Mouse (Mus musculus): ENCODE data around the gene Mcm2.

Mcm2 gene

GRCm38 (mm10) chr6:88895943-88896342, 2.6 kb downstream of the Mcm2 start:
- in situ Hi-C loops (cut with MseI, MboI): no loop called here

- in situ Hi-C loops (cut with MseI, MboI): no loop called here
Measured at GRCm38 (mm10) chr6:88893559-88893958, 5.0 kb downstream of the Mcm2 start.

GRCm38 (mm10) chr6:88890832-88891231, 7.7 kb downstream of the Mcm2 start:
- in situ Hi-C loops (cut with MseI, MboI): no loop called here

DNA sequence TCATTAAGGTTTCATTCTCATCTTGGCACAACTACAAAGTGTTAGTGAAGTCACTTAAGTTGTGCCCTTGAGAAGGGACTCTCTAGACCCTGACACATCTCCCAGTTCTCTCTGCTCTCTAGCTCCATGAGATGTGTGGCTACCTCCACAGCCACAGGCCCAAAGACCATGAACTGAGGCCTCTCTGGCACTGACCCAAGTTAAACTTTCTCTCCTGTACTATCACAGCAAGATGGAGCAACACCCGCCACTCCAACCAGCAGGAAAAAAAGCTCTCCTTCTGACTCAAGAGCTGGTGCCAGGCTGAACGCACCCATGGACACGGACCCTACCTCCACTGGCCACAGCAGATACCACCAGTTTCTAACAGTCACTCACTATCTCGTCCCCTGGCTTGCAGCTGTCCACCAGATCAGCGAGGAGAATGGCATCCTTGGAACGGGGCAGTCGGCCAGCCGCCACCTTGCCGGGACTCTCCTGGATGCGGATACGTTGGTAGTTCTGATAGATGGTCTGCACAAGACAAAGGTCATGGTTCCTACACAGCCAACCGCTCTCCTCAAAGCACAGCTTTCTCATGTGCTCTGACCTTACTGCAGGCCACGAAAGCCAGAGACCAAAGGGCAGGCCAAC, 9.1 kb downstream of the Mcm2 start:
- in situ Hi-C loops (cut with MseI, MboI): no loop called here

GRCm38 (mm10) chr6:88886417-88886967, 12.1 kb downstream of the Mcm2 start:
- in situ Hi-C loops (cut with MseI, MboI): no loop called here

- in situ Hi-C loops (cut with MseI, MboI): no loop called here
Measured at GRCm38 (mm10) chr6:88885644-88886416, 12.8 kb downstream of the Mcm2 start.

- in situ Hi-C loops (cut with MseI, MboI): no loop called here
Measured at GRCm38 (mm10) chr6:88884690-88885089, 13.9 kb downstream of the Mcm2 start.

DNA sequence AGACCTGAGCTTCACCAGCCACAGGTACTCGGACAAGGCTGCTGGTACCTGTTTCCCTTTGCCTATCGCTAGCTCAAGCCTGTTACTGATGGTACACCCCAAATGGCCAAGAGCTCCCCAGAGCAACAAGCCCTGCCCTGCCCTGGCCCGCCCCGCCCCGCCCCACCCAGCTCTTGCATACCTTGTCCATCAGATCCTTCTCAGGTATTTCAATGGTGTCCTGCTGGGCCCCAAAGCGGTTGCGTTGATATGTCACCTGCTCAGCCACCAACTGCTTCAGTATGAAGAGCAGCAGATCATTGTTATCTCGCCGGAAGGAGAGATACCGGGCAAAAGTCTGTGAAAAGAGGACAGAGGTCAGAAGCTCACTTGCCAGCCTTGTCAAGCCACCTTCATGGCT, 14.4 kb downstream of the Mcm2 start:
- in situ Hi-C loops (cut with MseI, MboI): no loop called here

DNA sequence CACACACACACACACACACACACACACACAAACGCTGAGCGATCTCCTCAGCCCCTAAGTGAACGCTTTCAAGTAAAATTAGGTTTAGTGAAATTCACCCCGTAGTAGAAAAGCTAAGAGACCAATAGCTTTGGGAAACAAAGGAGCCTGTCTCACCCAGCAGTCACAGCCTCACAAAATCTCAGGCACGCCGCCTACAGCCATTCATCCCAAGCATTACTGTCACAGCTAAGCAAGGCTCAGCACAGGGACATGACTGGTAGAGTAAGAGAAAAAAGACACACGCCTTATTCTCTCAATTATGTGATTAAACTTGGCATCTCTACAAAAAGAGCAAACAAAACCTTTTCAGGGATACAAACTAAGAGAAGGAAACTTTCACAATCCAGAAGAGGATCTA, 17.2 kb downstream of the Mcm2 start:
- in situ Hi-C loops (cut with MseI, MboI): no loop called here

DNA sequence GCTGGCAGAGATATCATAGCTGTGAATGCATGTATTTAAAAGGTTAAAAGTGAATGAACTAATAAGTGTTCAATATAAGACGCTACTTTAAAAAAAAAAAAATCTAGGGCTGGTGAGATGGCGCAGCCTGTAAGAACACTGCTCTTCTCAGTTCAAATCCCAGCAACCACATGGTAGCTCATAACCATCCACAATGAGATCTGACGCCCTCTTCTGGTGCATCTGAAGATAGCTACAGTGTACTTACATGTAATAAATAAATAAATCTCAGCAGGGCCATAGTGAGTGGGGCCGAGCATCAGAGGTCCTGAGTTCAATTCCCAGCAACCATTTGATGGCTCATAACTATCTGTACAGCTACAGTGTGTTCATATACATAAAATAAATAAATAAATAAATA, 19.1 kb downstream of the Mcm2 start:
- in situ Hi-C loops (cut with MseI, MboI): no loop called here

DNA sequence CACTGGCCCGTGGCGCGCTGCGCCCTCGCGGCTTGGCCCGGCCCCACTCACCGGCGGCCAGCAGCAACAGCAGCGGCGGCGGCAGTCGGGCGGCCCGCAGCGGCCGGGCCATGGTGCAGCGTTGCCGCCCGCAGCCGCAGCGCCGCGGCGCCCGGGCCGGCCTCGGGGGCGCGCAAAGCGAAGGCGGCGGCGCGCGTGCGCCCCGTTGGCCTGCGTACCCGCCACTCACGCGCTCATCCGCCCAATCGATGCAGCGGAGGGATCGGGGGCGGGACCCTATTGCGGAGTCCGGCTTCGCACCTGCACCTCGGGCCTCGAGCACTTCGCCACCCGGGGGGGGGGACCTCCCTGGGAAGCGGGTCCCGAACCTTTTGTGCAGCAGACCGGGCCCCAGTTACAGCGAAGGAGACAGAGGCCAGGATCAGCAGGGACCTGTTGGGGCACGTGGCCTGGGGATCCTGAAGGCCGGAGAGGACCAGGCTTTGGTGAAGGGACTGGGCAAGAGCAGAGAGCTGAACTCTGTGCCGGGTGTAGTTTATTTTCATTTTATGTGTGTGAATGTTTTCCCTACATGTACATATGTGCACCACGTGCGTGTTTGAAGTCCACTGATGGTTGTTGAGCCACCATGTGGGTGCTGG, 23.6 kb downstream of the Mcm2 start, which contains the start of gene Podxl2:
Gene Podxl2 (minus strand): TSS at position 177 of the 641 bp plus-strand sequence.
- in situ Hi-C loops (cut with MseI, MboI): no loop called here

GRCm38 (mm10) chr6:88873965-88874867, 24.4 kb downstream of the Mcm2 start:
- in situ Hi-C loops (cut with MseI, MboI): no loop called here

GRCm38 (mm10) chr6:88872811-88873210, 25.8 kb downstream of the Mcm2 start:
- in situ Hi-C loops (cut with MseI, MboI): no loop called here

GRCm38 (mm10) chr6:88871546-88871945, 27.0 kb downstream of the Mcm2 start:
- in situ Hi-C loops (cut with MseI, MboI): no loop called here

DNA sequence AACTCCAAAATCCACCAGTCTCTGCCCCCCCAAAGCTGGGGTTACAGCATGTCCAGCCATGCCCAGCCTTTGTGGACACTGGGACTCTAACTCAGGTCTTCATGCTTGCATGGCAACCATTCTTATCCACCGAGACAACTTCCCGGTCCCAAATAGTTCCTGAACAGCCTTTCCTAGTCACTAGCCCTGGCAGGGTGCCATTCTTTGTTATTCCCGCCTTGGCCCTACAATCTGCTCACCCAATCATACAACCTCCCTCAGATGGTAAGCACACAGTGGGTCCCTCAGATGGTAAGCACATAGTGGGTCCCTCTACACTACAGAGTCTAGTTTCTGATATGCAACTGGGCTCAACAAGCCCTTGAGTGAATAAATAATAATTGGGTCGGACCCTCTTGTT, 28.0 kb downstream of the Mcm2 start:
- in situ Hi-C loops (cut with MseI, MboI): no loop called here

DNA sequence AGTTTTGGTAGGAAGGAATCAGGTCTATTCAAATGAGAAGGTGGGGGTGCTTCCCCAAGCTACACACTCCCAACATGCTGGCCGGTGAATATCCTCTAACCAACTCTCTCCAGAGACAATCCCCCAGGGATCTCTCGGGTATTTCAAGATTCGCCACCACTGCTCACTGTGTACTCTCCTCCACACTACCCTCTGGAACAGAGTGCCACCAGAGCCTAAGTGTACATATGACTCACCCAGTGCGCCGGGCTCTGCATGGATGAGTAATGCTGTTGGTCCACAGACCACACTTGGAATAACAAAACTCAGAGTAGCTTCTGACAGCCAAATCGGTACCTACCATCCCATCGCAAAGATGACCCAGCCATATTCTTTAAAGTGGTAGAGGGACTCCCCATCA, 29.1 kb downstream of the Mcm2 start:
- in situ Hi-C loops (cut with MseI, MboI): no loop called here

DNA sequence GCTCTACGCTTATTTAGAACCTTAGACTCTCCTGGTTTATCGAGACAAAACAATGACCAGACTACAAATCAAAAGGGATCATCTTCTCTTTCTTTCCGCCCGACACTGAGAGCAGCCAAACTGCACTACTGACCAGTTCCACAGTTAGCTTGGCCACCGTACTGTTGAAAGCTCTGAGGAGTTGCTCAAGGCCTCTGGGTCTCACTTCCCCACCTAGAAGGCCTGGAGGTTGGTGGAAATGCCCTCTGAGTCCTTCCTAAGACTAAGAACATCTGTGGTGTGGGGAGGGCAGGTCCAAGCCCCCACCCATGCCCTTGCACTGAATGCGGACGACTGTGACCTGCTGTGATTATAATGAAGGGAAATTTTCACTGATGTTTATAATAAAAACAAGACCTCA, 32.9 kb downstream of the Mcm2 start:
- in situ Hi-C loops (cut with MseI, MboI): no loop called here

DNA sequence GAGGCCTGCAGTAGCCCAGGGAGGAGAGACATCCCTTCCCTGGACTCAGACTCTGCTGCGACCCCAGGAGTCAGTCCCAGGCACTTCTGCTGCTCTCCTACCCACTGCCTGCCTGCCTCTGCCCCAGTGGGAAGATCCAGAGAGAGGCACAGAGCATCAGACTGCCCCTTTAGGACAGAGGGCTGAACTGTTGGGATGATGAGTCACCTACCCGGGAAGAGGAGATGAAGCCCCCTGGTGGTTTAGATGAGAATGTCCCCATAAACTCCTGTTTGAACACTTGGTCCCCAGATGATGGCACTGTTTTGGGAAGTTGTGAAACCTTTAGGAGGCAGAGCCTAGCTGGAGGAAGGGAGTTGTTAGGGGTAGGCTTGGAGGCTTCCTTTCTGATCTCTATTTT, 37.7 kb downstream of the Mcm2 start:
- in situ Hi-C loops (cut with MseI, MboI): no loop called here

DNA sequence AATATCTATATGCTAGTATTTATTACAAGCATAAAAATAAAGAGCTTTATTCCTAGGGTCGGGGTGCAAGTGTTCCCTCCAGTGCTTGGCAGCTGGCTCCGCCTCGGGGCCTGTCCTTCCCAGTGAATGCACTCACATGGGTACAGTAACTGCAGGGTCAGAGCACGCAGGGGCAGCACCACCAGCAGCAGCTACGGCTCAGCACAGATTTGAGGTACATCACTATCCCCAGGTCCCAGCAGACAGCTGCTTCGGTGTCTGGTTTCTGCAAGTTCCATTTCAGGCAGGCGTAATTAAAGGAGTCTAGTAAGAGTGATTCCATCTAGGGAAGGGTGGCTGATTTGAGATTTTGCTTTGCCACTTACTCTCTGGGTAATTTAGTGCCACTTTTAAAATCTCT, 40.2 kb downstream of the Mcm2 start:
- in situ Hi-C loops (cut with MseI, MboI): loop anchor here (5.0 to 10.0 kb wide), 2 partner anchors 301 to 304 kb away; no protein-coding TSS in a partner anchor

GRCm38 (mm10) chr6:88857830-88858229, 40.8 kb downstream of the Mcm2 start:
- in situ Hi-C loops (cut with MseI, MboI): loop anchor here (5.0 to 10.0 kb wide), 2 partner anchors 301 to 303 kb away; no protein-coding TSS in a partner anchor

- in situ Hi-C loops (cut with MseI, MboI): loop anchor here (5.0 to 10.0 kb wide), 2 partner anchors 300 to 302 kb away; no protein-coding TSS in a partner anchor
Measured at GRCm38 (mm10) chr6:88857249-88857648, 41.3 kb downstream of the Mcm2 start.
